Mouse (Mus musculus): ENCODE measurements at regions not wholly inside any gene's neighbourhood (a gene's known extent, or its start where the extent isn't known, plus 50 kb on each side); places are given as distances from the start of the nearest gene placed in this dataset.

GRCm38 (mm10) chr16:78441961-78442360 is 65.0 kb upstream of the Btg3 start:
- no peak for TF ChIP-seq GATA4 (IDR thresholded peaks at IDR 0.05; ENCODE audit: insufficient replicate concordance, low read length)

- TF ChIP-seq GATA4 (IDR thresholded peaks at IDR 0.05; ENCODE audit: insufficient replicate concordance, low read length) = no peak
Observed at GRCm38 (mm10) chr16:78435707-78436106, 58.7 kb upstream of the Btg3 start.

GRCm38 (mm10) chr16:78427470-78428041 is 50.6 kb upstream of the Btg3 start:
- TF ChIP-seq GATA4 (IDR thresholded peaks at IDR 0.05; ENCODE audit: insufficient replicate concordance, low read length) = no peak

All from liver, adult (tissue).